Mouse (Mus musculus): Measurements from ENCODE around the gene Dll3. TPM values are rescaled to one million over a fixed set of nuclear protein-coding genes. Genes with fewer than 3 reads are reported as not detected.

The Dll3 gene
- polyA plus RNA-seq, 1 experiment from 2014 or later = 0.31 TPM

GRCm38 (mm10) chr7:28298837-28299625 lies 3.0 kb downstream of the Dll3 start:
- no peaks in the 10 kb centered on the region for H3K9me3 ChIP-seq (replicated peaks)
- no peak overlapping the region for H3K9ac ChIP-seq
- peak overlapping the region; percentile 29; the same call in 1 of the 2 replicates for H3K4me2 ChIP-seq
- no peak for ATAC-seq
- peaks cover 93% of the 10 kb centered on the region for H3K27me3 ChIP-seq (replicated peaks)
- WGBS (ENCODE audit: insufficient replicate concordance) = 22% methylated on average over 43 of the region's 43 CpGs
- H3K4me3 ChIP-seq = no peak overlapping the region
- no peak overlapping the region for H3K27ac ChIP-seq
- peaks cover 28% of the 10 kb centered on the region for H3K4me1 ChIP-seq
- H3K36me3 ChIP-seq = no peaks in the 10 kb centered on the region

GRCm38 (mm10) chr7:28294481-28294880 lies 7.6 kb downstream of the Dll3 start:
- Histone ChIP-seq H3K4me1 (peaks cover 24% of the 10 kb centered on the region), H3K9me3 (replicated peaks) (no peaks in the 10 kb centered on the region), H3K27ac (no peak overlapping the region), H3K4me2 (peak overlapping the region; percentile 72), H3K9ac (0 out of 2 replicates have a peak overlapping the region, but pooled peaks have one; percentile 42), H3K27me3 (replicated peaks) (peaks cover 97% of the 10 kb centered on the region), H3K4me3 (peak overlapping the region; percentile 51), H3K36me3 (no peaks in the 10 kb centered on the region)
- ATAC-seq = peak; percentile 48
- WGBS (ENCODE audit: insufficient replicate concordance) = 3% methylated on average over 57 of the region's 63 CpGs

- peaks cover 95% of the 10 kb centered on the region for H3K27me3 ChIP-seq (replicated peaks)
- 0 out of 2 replicates have a peak, but pooled peaks have one; percentile 10 for ATAC-seq
- peak within 1 kb of the TSS; percentile 28 for H3K4me3 ChIP-seq
- peaks cover 20% of the 10 kb centered on the region for H3K4me1 ChIP-seq
- H3K27ac ChIP-seq = no peak within 1 kb of the TSS
- H3K9me3 ChIP-seq (replicated peaks) = no peaks in the 10 kb centered on the region
- no peaks in the 10 kb centered on the region for H3K36me3 ChIP-seq
- WGBS (ENCODE audit: insufficient replicate concordance) = 2% methylated on average over 52 of the region's 52 CpGs
- no peak within 1 kb of the TSS for H3K9ac ChIP-seq
- H3K4me2 ChIP-seq = peak within 1 kb of the TSS; percentile 37
Observed at GRCm38 (mm10) chr7:28290638-28291590, 11.1 kb downstream of the Dll3 start, which contains the start of gene Selenov. Gene Selenov, minus strand, starts transcription at chr7:28291186.

- no peak overlapping the region for H3K27ac ChIP-seq
- peaks cover 88% of the 10 kb centered on the region for H3K27me3 ChIP-seq (replicated peaks)
- peak; percentile 6; the same call in 1 of the 2 replicates for ATAC-seq
- H3K4me2 ChIP-seq = peak overlapping the region; percentile 37
- no peaks in the 10 kb centered on the region for H3K36me3 ChIP-seq
- no peak overlapping the region for H3K9ac ChIP-seq
- H3K9me3 ChIP-seq (replicated peaks) = no peaks in the 10 kb centered on the region
- H3K4me1 ChIP-seq = peaks cover 20% of the 10 kb centered on the region
- H3K4me3 ChIP-seq = no peak overlapping the region; the same call in 1 of the 2 replicates
- WGBS (ENCODE audit: insufficient replicate concordance) = 2% methylated on average over 18 of the region's 18 CpGs
Observed at GRCm38 (mm10) chr7:28290165-28290564, 11.9 kb downstream of the Dll3 start.

GRCm38 (mm10) chr7:28280630-28281029 lies 21.4 kb downstream of the Dll3 start:
- no peak for ATAC-seq
- H3K4me2 ChIP-seq = no peak overlapping the region
- whole genome bisulfite sequencing (ENCODE audit: insufficient replicate concordance) = 62% methylated on average over 7 of the region's 7 CpGs
- no peak overlapping the region for H3K9ac ChIP-seq
- H3K4me3 ChIP-seq = no peak overlapping the region
- peaks cover 9% of the 10 kb centered on the region; the same call in 1 of the 2 replicates for H3K27me3 ChIP-seq (replicated peaks)
- peaks cover 8% of the 10 kb centered on the region for H3K4me1 ChIP-seq
- no peaks in the 10 kb centered on the region for H3K9me3 ChIP-seq (replicated peaks)
- no peak overlapping the region for H3K27ac ChIP-seq
- no peaks in the 10 kb centered on the region for H3K36me3 ChIP-seq

- peak overlapping the region; percentile 84 for H3K9ac ChIP-seq
- H3K27me3 ChIP-seq (replicated peaks) = peaks cover 9% of the 10 kb centered on the region; the same call in 1 of the 2 replicates
- H3K9me3 ChIP-seq (replicated peaks) = no peaks in the 10 kb centered on the region
- WGBS (ENCODE audit: insufficient replicate concordance) = 80% methylated on average over 7 of the region's 7 CpGs
- peaks cover 8% of the 10 kb centered on the region for H3K4me1 ChIP-seq
- no peak for ATAC-seq
- H3K27ac ChIP-seq = no peak overlapping the region
- peak overlapping the region; percentile 78 for H3K4me2 ChIP-seq
- H3K36me3 ChIP-seq = no peaks in the 10 kb centered on the region
- H3K4me3 ChIP-seq = peak overlapping the region; percentile 71
Observed at GRCm38 (mm10) chr7:28278279-28278652, 23.8 kb downstream of the Dll3 start.

- Histone ChIP-seq H3K27ac (peak within 1 kb of the TSS; percentile 63), H3K4me3 (peak within 1 kb of the TSS; percentile 71), H3K36me3 (no peaks in the 10 kb centered on the region), H3K9ac (peak within 1 kb of the TSS; percentile 84), H3K9me3 (replicated peaks) (no peaks in the 10 kb centered on the region), H3K4me1 (peaks cover 8% of the 10 kb centered on the region), H3K27me3 (replicated peaks) (peaks cover 9% of the 10 kb centered on the region; the same call in 1 of the 2 replicates), H3K4me2 (peak within 1 kb of the TSS; percentile 78)
- WGBS (ENCODE audit: insufficient replicate concordance) = 2% methylated on average over 68 of the region's 68 CpGs
- peak; percentile 75 for ATAC-seq
Observed at GRCm38 (mm10) chr7:28277615-28278278, 24.3 kb downstream of the Dll3 start, which contains the start of gene Eid2b. Gene Eid2b, plus strand, starts transcription at chr7:28277739.

- Histone ChIP-seq H3K4me2 (no peak overlapping the region), H3K9ac (no peak overlapping the region), H3K9me3 (replicated peaks) (no peaks in the 10 kb centered on the region), H3K27me3 (replicated peaks) (peaks cover 9% of the 10 kb centered on the region; the same call in 1 of the 2 replicates), H3K4me1 (peaks cover 8% of the 10 kb centered on the region), H3K4me3 (peak overlapping the region; percentile 71; the same call in 1 of the 2 replicates), H3K36me3 (no peaks in the 10 kb centered on the region), H3K27ac (no peak overlapping the region)
- ATAC-seq = 0 out of 2 replicates have a peak, but pooled peaks have one; percentile 2
- 51% methylated on average over 8 of the region's 8 CpGs for WGBS (ENCODE audit: insufficient replicate concordance)
Observed at GRCm38 (mm10) chr7:28277237-28277614, 24.8 kb downstream of the Dll3 start.

GRCm38 (mm10) chr7:28271761-28272160 lies 30.3 kb downstream of the Dll3 start:
- H3K36me3 ChIP-seq = peaks cover 9% of the 10 kb centered on the region; the same call in 1 of the 2 replicates
- WGBS (ENCODE audit: insufficient replicate concordance) = 60% methylated on average over 3 of the region's 3 CpGs
- no peak overlapping the region for H3K27ac ChIP-seq
- H3K4me3 ChIP-seq = no peak overlapping the region
- peaks cover 24% of the 10 kb centered on the region for H3K27me3 ChIP-seq (replicated peaks)
- H3K9me3 ChIP-seq (replicated peaks) = no peaks in the 10 kb centered on the region
- H3K4me1 ChIP-seq = peaks cover 9% of the 10 kb centered on the region
- H3K4me2 ChIP-seq = no peak overlapping the region
- ATAC-seq = no peak
- no peak overlapping the region for H3K9ac ChIP-seq

GRCm38 (mm10) chr7:28269355-28269754 lies 32.7 kb downstream of the Dll3 start:
- Histone ChIP-seq H3K4me3 (no peak overlapping the region), H3K4me1 (peaks cover 9% of the 10 kb centered on the region), H3K9me3 (replicated peaks) (no peaks in the 10 kb centered on the region), H3K4me2 (no peak overlapping the region), H3K9ac (no peak overlapping the region), H3K27me3 (replicated peaks) (peaks cover 37% of the 10 kb centered on the region), H3K27ac (no peak overlapping the region), H3K36me3 (peaks cover 9% of the 10 kb centered on the region; the same call in 1 of the 2 replicates)
- no peak for ATAC-seq
- WGBS (ENCODE audit: insufficient replicate concordance) = 79% methylated on average over 12 of the region's 12 CpGs

GRCm38 (mm10) chr7:28268576-28268975 lies 33.5 kb downstream of the Dll3 start:
- Histone ChIP-seq H3K4me1 (peaks cover 9% of the 10 kb centered on the region), H3K4me3 (peak overlapping the region; percentile 69), H3K27me3 (replicated peaks) (peaks cover 39% of the 10 kb centered on the region), H3K36me3 (peaks cover 9% of the 10 kb centered on the region; the same call in 1 of the 2 replicates), H3K4me2 (peak overlapping the region; percentile 83), H3K27ac (peak overlapping the region; percentile 62; the same call in 1 of the 2 replicates), H3K9ac (peak overlapping the region; percentile 72), H3K9me3 (replicated peaks) (no peaks in the 10 kb centered on the region)
- ATAC-seq = no peak
- 25% methylated on average over 16 of the region's 16 CpGs for WGBS (ENCODE audit: insufficient replicate concordance)
